Mouse (Mus musculus): Measurements from ENCODE around the gene S100a1.
A peak's percentile ranks its signal among the peaks of the same experiment; 100 is the strongest.

Gene S100a1

GRCm38 (mm10) chr3:90513796-90514590 lies at the start of gene S100a1, which contains the start of gene S100a13:
TSS of gene S100a1 (minus strand) at chr3:90514392.
TSS of gene S100a13 (plus strand) at chr3:90514435.
- DNase-seq (ENCODE audit: low read depth, low spot score), result peak; percentile 80

DNA sequence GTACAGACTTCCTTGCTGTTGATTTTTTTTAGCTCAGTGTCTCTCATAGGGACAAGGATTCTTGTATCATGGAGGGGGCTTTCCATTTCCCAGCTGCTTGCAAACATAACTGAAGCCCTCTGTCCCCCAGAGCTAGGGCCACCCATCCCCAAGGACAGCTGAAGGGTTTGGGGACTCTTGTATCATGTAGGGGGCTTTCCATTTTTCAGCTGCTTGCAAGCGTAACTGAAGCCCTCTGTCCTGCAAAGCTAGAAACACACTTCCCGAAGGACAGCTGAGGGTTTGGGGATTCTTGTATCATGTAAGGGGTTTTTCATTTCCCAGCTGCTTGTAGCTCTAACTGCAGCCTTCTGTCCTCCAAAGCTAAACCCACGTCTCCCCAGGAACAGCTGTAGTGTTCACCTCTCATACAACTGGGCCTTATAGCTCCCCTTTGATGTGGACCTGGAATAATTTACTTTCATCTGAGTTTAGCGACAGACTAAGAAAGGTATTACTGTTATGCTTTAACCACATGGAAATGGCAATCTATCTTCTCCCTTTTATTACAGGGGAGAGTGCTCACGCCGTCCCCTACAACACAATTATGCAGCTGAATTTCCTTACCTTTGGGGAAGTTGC lies 45.9 kb upstream of the S100a1 start, which contains the start of gene S100a3:
Gene S100a3 (plus strand): TSS at position 571 of the 621 bp plus-strand sequence.
- DNase-seq (ENCODE audit: low read depth, low spot score), result no peak

DNA sequence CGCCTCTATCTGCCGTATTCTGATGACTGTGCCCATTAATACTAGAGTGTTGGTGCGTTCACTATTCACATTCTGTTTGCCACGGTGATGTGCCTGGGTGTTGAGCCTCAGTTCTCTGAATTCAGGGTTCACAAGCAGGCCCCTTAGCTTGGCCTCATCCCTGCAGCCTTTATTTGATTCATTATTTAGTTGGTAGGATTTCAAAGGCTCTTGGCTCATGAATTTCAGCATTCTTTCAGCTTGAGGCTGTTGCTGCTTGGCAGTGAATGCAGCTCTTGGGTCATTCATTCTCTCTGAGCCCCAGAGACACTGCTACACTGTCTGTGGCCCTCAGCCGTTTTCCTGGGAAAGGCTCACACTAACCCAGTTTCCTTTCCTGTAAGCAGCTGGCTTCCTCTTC lies 41.8 kb upstream of the S100a1 start:
- peak; percentile 56 for DNase-seq (ENCODE audit: low read depth, low spot score)

GRCm38 (mm10) chr3:90552231-90552630 lies 38.0 kb upstream of the S100a1 start:
- no peak for DNase-seq (ENCODE audit: low read depth, low spot score)

GRCm38 (mm10) chr3:90550421-90550790 lies 36.2 kb upstream of the S100a1 start:
- DNase-seq (ENCODE audit: low read depth, low spot score), result no peak

DNA sequence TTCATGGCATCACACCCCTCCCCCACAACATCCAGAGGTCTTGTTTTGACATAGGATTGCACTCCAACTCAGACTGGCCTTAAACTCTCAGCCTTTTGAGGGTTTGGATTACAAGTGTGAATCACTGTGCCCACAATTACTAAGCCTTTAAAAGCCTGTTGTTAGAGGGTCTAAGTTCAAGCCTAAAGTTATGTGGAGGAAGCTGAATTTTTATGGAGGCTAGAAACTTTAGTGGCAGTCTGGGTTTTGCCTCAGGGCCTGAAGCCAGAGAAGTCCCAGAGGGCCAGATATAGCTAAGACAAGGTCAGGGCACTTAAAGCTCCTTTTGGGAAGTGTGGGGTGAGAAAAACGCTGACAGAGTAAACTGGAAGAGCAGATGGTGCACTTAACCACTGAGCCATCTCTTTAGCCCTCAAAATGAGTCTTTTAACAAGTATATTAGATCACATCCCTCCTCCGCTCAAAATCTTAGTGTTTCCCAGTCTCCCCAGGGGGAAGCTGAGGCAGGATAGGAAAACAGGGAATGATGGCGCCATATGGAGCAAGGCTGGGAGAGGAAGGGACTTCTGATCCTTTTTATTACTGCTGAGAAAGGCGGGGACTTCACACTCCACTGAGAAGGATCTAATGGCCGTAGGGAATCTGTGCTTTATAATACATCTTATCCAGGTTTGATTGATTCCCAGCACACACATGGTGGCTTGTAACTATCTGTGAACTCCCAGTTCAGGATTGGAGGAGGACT lies 35.7 kb upstream of the S100a1 start:
- DNase-seq (ENCODE audit: low read depth, low spot score), result no peak

DNA sequence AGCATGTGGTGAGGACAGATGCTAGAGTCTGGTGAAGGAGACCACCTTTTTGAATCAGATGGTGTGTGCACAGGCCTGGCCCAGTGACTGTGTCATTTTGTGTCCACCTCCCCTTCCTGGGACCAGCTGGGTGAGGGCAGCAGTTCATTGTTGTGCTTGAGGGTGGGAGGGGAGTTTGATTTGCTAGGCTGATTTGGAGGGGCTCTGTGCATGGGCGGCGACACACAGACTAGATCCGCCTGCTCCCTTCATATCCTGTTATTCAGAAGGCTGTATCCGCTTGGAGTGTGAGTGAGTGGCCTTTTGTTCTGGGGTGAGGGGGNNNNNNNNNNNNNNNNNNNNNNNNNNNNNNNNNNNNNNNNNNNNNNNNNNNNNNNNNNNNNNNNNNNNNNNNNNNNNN lies 26.7 kb upstream of the S100a1 start:
- no peak for DNase-seq (ENCODE audit: low read depth, low spot score)

DNA sequence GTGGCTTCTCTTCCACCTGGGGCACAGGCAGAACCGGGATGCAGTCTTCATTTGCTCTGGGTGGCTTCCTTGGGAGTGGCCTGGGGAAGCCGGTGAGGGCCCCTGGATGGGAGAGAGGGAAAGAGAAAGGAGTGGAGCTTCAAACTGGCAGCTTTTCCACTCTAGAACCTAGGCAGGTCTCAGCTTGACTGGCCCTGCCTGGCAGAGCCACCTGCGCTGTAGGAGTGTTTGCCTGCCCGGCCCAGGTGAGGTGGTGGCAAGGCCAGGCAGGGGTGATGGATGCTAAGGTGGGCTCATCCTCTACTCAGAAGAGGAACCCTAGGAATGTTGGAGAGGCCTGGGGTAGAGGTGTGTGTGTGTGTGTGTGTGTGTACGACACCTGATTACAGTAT lies 23.7 kb upstream of the S100a1 start:
- DNase-seq (ENCODE audit: low read depth, low spot score), result no peak

- DNase-seq (ENCODE audit: low read depth, low spot score), result peak; percentile 89
These were observed 23.1 kb upstream of the S100a1 start, which contains the start of gene S100a16 for GRCm38 (mm10) chr3:90537141-90537904. TSS of gene S100a16 (plus strand) at chr3:90537254.

DNA sequence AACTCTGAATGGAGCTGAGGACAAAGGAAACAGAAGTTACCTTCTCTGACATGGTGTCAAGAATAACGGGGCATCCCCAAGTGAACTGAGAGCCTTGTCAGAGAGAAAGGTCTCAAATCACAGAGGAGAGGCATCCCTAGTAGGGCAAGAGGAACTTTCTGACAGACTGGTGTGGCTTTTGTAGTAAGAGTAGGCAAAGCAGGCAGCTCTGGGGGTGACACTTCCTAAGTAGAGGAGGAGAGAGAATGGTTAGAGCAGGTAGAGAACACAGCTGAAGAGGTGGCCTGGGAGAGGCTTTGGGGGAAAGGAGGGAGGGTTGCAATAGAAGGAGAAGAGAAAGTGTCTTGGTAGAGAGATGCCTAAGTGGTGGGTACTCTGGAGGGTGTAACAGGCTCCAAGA lies 21.3 kb upstream of the S100a1 start:
- DNase-seq (ENCODE audit: low read depth, low spot score), result no peak

DNA sequence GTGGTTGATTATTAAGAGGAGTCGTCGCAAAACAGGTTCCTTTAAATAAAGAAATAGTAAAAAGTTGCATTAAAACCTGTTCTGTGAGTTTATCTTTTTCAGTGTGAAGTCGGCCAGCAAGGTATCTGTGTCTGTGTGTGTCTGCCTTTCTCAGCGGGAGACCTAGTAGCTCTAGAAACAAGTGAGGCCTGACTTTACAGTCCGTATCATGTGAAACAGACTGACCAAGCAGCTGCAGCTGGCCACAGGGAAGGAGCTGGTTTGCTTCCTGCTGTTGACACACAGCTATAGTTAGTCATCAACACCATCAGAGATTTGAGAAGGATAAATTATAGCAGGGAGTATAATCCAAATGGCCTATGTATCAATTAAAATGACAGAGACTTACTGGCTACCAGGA lies 17.5 kb upstream of the S100a1 start:
- no peak for DNase-seq (ENCODE audit: low read depth, low spot score)

DNA sequence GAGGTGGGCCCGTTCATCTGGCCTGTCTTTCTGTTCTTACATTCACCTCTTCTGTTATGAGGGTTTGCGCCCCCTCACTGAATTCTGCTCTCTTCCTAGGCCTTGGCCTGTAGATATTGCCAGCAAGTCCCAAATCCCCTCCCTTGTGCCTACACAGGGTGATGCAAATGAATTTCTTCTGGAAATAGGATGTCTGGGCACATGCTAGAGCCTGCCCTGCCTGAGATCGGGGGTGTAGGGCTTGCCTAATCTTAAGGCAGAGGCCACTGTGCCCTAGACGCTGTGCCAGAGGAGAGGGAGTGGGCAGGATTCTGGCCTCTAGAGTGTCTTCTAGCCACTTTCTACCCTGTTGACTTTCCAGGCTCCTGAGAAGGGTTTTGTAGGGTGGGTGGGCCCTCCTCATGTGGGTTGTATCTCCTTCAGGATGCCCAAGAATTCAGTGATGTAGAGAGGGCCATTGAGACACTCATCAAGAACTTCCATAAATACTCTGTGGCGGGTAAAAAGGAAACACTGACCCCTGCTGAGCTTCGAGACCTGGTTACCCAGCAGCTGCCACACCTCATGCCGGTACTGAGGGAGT lies 13.2 kb upstream of the S100a1 start:
- no peak for DNase-seq (ENCODE audit: low read depth, low spot score)

DNA sequence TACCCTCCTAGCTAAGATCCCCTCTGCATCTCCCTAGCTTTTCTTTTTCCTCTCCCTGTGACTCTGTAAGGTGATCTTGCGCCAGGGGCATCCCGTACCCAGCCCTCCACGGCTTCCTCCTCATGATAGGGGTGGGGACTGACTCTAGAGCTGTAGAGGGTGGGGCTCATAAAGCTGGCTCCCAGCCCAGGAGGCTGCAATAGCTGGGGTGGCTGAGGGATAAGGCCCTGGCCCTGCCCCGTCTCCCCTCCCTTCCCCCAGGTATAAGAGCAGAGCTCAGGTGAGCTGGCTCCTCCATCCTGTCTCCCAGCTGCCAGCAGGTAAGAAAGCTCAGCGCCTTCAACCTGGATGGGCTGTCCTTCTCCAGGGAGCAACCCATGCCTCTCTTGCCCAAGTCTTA lies 12.4 kb upstream of the S100a1 start, which contains the start of gene S100a14:
Gene S100a14 (plus strand): TSS at position 277 of the 400 bp plus-strand sequence.
- DNase-seq (ENCODE audit: low read depth, low spot score), result no peak

DNA sequence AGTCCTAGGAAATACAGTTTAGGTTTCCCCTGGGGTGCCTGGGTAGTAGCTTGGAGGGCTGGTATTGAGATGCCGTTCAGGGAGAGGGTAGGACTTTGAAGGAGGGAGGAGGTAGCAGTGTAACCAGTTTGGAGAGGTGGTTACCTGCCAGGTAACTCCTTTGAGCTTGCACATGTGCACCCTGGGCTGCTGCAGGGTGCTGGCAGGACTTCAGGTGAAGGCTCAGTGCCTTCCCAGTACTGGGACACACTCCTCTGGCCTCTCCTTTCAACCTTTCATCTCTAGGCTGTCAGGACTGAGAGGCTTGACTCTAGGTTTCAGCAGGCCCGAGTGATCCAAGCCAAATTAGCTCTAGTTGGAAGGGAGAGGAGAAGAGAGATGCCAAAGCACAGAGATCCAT lies 11.9 kb upstream of the S100a1 start:
- DNase-seq (ENCODE audit: low read depth, low spot score), result no peak

DNA sequence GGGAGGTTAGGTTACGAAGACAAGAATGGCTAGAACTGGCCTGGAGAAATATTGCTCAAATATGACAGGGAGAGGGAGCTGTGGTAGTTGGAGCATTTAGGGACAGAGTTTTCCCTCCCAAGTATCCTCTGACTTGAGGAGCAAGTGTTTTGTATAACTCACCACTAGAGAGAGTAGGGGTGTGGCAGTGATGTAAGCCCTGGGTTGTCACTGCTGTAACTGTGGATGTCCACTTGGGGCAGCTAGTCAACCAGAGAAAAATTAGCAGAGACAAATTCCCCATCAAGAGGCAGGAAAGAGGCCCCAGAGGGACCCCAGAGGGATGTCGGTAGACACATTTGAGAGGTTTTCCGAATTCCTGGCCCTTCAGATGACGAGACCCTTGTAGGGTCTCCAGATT lies 11.2 kb upstream of the S100a1 start:
- DNase-seq (ENCODE audit: low read depth, low spot score), result peak; percentile 70

- no peak for DNase-seq (ENCODE audit: low read depth, low spot score)
These were observed 3.5 kb upstream of the S100a1 start for GRCm38 (mm10) chr3:90517711-90518110.

- DNase-seq (ENCODE audit: low read depth, low spot score), result no peak
These were observed 1.6 kb upstream of the S100a1 start for GRCm38 (mm10) chr3:90515789-90516188.

DNA sequence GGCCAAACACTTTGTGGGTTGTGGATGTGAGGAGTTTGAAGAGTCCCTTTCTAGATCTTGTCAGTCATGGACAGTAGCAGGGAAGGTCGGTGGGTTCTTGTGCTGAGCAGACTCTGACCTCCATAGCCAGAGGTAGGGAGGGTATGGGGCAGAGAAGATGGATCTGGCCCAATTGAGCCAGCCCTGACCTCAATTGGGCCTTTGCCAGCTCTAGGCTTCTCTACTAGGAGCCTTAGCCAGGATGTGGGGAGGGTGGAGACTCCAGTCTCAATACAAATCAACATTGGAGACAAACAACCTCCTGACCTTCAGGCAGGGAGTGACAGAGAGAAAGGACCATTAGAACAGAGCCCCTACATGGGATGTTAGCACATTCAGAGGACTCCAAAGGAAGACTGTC lies 1.1 kb upstream of the S100a1 start:
- peak; percentile 47 for DNase-seq (ENCODE audit: low read depth, low spot score)

- DNase-seq (ENCODE audit: low read depth, low spot score), result peak; percentile 79
These were observed 499 bp upstream of the S100a1 start for GRCm38 (mm10) chr3:90514691-90515090.

GRCm38 (mm10) chr3:90512948-90513642 lies 1.1 kb downstream of the S100a1 start:
- DNase-seq (ENCODE audit: low read depth, low spot score), result no peak

- no peak for DNase-seq (ENCODE audit: low read depth, low spot score)
These were observed 1.9 kb downstream of the S100a1 start for GRCm38 (mm10) chr3:90512276-90512675.
